Mouse (Mus musculus) spleen, adult 18-20 months (tissue): Measurements from ENCODE around the gene Olfr134.
"Not testable (repeated sequence)": the region's sequence is repeated elsewhere in the genome, so short reads cannot be mapped to it uniquely, and the experiment has no call there.

Experiments used
- DNase-seq, 2 experiments: peaks; one replicate each; pipeline ENCODE4 v3.0.0; 2022; ENCODE audit warnings: mixed read lengths in 2 of 2

Olfr134 gene

DNA sequence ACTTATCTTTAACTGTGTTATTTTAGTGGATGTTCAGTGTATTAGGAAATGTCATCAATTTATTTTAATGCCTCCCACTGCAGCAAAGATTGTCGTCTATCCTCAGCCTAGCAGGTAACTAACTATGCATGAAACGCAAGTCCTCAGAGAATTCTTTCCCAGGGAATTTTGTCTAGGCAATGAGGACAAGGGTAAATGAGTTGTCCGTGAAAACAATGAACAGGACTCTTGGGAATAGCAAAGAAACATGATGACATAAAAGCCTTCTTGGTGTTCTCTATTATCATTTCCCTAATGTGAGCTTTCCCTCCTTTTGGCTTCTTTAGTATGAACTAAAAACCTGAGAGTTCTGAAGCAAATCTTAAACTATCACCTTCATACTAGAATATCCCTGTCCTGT, at the start of gene Olfr134:
Gene Olfr134 (plus strand): TSS at position 301 of the 400 bp plus-strand sequence.
- DNase-seq, result no peak

GRCm38 (mm10) chr17:38124199-38124598, 47.0 kb upstream of the Olfr134 start:
- DNase-seq, result not testable (repeated sequence)

GRCm38 (mm10) chr17:38125371-38125770, 45.8 kb upstream of the Olfr134 start:
- not testable (repeated sequence) for DNase-seq

DNA sequence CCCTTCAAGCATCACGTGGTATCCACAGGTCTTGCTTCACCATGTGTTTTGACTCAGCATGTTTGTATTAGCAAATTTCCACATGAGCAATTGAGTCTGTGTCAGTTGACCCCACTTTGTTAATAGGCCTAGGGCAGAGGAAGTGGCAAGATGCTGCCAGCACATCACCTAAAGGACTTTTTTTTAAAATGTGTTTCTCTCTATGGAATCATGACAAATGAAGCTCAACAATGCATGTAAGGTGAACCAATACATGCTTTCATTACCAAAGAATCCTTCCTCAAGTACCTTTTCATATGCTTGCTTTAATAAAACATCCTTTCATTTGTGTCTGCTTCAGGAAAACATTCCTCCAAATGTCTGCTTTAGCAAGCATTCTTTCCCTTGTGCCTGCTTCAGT, 36.8 kb upstream of the Olfr134 start, which contains the start of gene Olfr132:
Gene Olfr132 (minus strand): TSS at position 101 of the 400 bp plus-strand sequence.
- DNase-seq, result no peak

GRCm38 (mm10) chr17:38144981-38145380, 26.2 kb upstream of the Olfr134 start, which contains the start of gene Olfr133:
Gene Olfr133, plus strand, starts transcription at chr17:38145281.
- no peak for DNase-seq

GRCm38 (mm10) chr17:38204035-38204434, 32.8 kb downstream of the Olfr134 start, which contains the start of gene Olfr135:
Gene Olfr135, plus strand, starts transcription at chr17:38204335.
- no peak for DNase-seq
